Mouse (Mus musculus): Measurements from ENCODE around the gene Socs1. TPM values are rescaled to one million over a fixed set of nuclear protein-coding genes. Genes with fewer than 3 reads are reported as not detected.

Gene Socs1
- polyA plus RNA-seq (2014; fragmentation: Illumina TruSeq; extraction: RNeasy Lipid Tissue Mini Kit (QIAGEN cat#74804); ENCODE audit: insufficient read depth, low read depth, low replicate concordance) = 1.8 TPM

DNA sequence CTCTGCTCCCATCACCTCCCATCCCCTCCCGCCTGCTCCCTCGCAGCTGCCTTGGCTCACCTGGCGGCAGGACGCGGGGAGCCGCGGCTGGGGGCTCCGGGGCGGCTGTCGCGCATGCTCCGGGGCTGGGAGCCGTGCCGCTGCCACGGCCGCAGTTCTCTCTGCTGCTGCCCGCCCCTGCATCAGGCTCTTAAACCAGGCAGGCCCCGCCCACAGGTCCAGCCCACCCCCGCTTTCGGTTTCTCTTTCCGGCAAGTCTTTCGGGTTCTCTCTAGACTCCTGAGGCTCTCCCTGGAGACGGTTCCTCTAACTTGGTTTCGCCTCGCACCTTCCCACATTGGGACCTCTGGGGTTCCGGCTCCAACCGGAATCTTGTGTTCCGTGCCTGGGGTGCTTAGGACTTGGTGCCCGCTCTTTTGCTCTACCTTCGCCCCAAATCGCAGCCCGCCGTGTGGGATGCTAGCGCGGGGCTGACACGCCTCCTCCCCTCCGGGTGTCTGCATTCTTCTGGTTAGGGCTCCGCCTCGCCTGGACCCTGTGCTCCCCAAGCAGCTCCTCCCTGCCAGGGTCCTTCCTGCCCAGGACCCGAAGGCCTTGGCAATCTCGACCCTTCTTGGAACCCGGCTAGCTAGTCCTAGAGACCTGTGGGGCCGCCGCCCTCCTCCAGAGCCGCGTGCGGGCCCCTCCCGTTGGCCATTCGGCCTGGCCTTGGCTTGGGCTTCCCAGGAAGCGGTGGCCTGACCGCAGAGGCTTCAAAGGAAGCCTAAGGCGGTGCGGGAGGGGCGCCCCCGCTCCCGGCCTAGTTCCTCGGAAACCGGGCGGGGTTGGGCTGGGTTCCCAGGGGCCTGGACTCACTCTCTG lies at the start of gene Socs1:
Gene Socs1, minus strand, starts transcription at position 166 of the 861 bp plus-strand sequence.

DNA sequence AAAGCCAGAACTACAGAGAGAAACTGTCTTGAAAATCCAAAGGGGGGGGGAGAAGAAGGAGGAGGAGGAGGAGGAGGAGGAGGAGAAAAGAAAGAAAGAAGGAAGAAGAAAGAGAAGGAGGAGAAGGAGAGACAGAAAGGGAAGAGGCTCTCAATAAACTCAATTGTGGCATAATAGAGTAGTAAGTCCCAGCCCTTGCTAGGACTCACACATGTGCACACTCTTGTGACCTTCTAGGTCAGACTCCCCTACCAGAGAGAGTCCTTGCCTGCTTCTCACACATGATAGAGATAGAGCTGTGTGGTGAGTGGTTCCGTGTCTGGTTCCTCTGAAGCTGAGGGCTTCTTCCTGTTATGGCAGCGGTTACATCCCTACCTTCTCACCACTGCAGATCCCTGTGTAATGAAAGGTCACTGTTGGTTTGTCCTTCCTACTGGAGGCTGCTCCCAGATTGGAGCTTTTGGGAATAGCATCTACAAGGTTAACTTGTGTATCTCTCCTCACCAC lies 27.6 kb upstream of the Socs1 start, which contains the start of gene Gm11172:
Gene Gm11172, plus strand, starts transcription at position 51 of the 507 bp plus-strand sequence.

DNA sequence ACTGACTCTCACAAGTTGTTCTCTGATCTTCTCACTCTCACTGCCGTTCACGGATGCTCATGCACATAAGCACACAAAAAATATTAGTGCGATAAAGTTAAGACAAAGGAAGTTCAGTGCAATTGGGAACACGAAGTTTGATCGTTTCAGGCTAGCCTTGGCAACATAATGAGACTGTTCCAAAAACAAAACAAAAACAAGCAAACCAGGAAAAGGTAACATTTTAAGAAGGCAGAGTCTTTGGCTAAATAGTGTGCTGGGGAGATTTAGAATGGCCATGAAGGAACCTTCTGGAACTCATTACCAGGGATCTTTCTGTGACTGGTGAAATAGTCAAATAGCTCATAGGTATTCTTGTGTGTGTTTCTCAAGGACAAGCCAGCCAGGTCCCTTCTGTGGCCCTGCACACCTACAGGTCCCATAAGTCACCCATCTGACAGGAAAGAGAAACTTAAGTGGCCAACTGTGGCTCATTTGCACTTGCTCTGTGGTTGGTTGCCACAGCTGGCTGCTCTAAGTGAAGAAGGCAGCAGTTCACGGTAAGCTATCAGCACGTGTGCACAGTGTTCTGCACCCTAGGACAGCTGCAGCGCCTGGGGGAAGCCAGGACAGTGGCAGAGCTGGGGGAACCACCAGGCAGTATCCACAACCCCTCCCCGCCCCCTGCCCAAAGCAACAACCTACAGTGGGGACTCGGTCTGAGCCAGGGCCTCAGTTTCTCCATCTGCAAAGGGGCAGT lies 20.6 kb upstream of the Socs1 start, which contains the start of gene Prm1:
Gene Prm1, minus strand, starts transcription at position 51 of the 739 bp plus-strand sequence.

DNA sequence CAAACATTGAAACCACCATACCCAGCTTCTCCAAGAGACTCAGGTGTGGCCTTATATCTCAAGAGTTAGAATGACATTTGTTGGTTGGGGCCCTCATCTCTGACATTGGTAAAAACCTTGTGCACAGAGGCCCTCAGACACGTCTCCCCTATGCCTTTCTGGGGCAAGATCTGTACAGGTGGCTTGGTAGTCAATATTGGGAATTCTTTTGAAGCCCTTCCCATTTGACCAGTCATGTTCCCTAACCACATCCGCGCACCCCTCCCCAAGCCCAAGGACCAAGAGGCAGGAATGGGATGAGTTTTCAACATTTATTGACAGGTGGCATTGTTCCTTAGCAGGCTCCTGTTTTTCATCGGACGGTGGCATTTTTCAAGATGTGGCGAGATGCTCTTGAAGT lies 10.7 kb upstream of the Socs1 start, which contains the start of gene Prm2:
Gene Prm2, minus strand, starts transcription at position 101 of the 400 bp plus-strand sequence.

DNA sequence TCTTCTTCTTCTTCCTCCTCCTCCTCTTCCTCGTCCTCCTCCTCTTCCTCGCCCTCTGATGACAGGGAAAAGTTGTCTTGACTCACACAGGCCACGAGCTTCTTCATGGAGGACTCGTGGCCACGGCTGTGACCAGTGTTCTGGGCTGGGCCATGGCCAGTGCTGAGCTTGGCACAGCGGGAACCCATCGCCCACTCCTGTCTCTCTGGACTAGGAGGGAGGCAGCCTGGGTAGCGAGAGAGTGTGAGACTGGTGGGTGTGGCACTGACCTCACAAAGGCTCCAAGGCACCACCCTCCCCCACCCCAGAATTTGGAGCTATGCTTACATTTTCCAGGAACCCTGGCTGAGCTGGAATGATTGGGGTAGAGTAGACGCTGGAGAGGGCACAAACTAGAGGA lies 5.4 kb upstream of the Socs1 start, which contains the start of gene Prm3:
Gene Prm3, minus strand, starts transcription at position 213 of the 400 bp plus-strand sequence.

DNA sequence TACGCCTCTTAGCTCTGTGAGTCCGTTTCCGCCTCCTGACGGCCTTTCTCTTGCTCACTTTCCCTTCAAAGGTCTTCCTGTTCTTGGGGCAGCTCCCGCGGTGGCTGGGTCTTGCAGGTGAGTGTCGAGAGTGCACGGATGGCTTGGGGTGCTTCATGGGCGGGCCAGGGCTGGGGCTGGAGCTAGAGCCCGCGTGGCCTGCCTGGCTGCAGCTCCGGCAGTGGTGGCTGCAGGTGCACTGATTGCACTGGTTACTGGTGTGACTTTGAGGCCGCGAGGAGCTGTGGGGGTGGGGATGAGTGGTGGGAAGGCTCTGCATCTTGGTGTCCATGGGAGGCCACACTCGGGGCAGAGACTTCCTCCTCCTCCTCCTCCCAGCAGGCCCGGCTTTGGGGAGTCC lies 2.9 kb upstream of the Socs1 start, which contains the start of gene Tnp2:
Gene Tnp2, minus strand, starts transcription at position 390 of the 400 bp plus-strand sequence.

Other genes starting within 250 kb of the Socs1 start
- gene Dexi, start 242.5 kb downstream of the Socs1 start, polyA plus RNA-seq (2014; fragmentation: Illumina TruSeq; extraction: RNeasy Lipid Tissue Mini Kit (QIAGEN cat#74804); ENCODE audit: insufficient read depth, low read depth, low replicate concordance) = 17.0 TPM
- 8.9 TPM for gene Clec16a, start 240.2 kb downstream of the Socs1 start, polyA plus RNA-seq (2014; fragmentation: Illumina TruSeq; extraction: RNeasy Lipid Tissue Mini Kit (QIAGEN cat#74804); ENCODE audit: insufficient read depth, low read depth, low replicate concordance)
- gene Tnp2, start 3.1 kb upstream of the Socs1 start, polyA plus RNA-seq (2014; fragmentation: Illumina TruSeq; extraction: RNeasy Lipid Tissue Mini Kit (QIAGEN cat#74804); ENCODE audit: insufficient read depth, low read depth, low replicate concordance) = not detected
- not detected for gene Prm3, start 5.4 kb upstream of the Socs1 start, polyA plus RNA-seq (2014; fragmentation: Illumina TruSeq; extraction: RNeasy Lipid Tissue Mini Kit (QIAGEN cat#74804); ENCODE audit: insufficient read depth, low read depth, low replicate concordance)
- not detected for gene Prm2, start 10.6 kb upstream of the Socs1 start, polyA plus RNA-seq (2014; fragmentation: Illumina TruSeq; extraction: RNeasy Lipid Tissue Mini Kit (QIAGEN cat#74804); ENCODE audit: insufficient read depth, low read depth, low replicate concordance)
- gene Prm1, start 20.3 kb upstream of the Socs1 start, polyA plus RNA-seq (2014; fragmentation: Illumina TruSeq; extraction: RNeasy Lipid Tissue Mini Kit (QIAGEN cat#74804); ENCODE audit: insufficient read depth, low read depth, low replicate concordance) = not detected
- not detected for gene Gm11172, start 27.4 kb upstream of the Socs1 start, polyA plus RNA-seq (2014; fragmentation: Illumina TruSeq; extraction: RNeasy Lipid Tissue Mini Kit (QIAGEN cat#74804); ENCODE audit: insufficient read depth, low read depth, low replicate concordance)
- 0.31 TPM for gene Rmi2, start 49.5 kb upstream of the Socs1 start, polyA plus RNA-seq (2014; fragmentation: Illumina TruSeq; extraction: RNeasy Lipid Tissue Mini Kit (QIAGEN cat#74804); ENCODE audit: insufficient read depth, low read depth, low replicate concordance)

Measured in lung, adult 10 weeks (tissue).